Mouse (Mus musculus): ENCODE measurements around the gene Ltv1.

DNA sequence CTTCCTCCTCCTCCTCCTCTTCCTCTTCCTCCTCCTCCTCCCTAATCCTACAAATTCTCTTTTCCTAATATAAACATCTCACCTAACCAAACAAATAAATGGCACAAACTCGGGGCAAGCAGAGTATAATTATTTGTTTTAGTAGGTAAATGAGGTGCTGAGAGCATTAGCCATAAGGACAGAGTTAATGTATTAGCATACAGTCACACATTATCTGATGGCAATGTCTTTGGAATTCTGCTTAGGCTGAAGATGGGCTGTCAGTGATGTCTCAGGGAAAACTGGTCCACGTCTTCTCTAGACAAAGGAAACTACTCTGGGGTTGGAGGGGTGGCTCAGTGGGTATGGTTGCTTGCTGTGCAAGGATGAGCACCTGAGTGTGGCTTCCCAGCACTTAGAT lies 21.5 kb downstream of the Ltv1 start:
- no peak for TF ChIP-seq CTCF (IDR thresholded peaks at IDR 0.05)
- no peak for TF ChIP-seq POLR2A (IDR thresholded peaks at IDR 0.05; ENCODE audit: insufficient read depth, low read depth, low read length)

Measured in heart, adult 2 months (tissue).